Mouse (Mus musculus): ENCODE measurements at regions not wholly inside any gene's neighbourhood (a gene's known extent, or its start where the extent isn't known, plus 50 kb on each side); places are given as distances from the start of the nearest gene placed in this dataset.

- peak; percentile 10 to 19 for DNase-seq (ENCODE audit: low spot score in 2 of 2)
These were observed 237.1 kb downstream of the Rps15a start for GRCm38 (mm10) chr7:117878903-117879302.

GRCm38 (mm10) chr7:117875241-117875640, 240.7 kb downstream of the Rps15a start:
- DNase-seq (ENCODE audit: low spot score in 2 of 2): no peak

- no peak for DNase-seq (ENCODE audit: low spot score in 2 of 2)
These were observed 256.6 kb downstream of the Rps15a start for GRCm38 (mm10) chr7:117859419-117859818.

GRCm38 (mm10) chr7:117855955-117856354, 260.0 kb downstream of the Rps15a start:
- no peak for DNase-seq (ENCODE audit: low spot score in 2 of 2)

- no peak for DNase-seq (ENCODE audit: low spot score in 2 of 2)
These were observed 262.3 kb downstream of the Rps15a start for GRCm38 (mm10) chr7:117853716-117854115.

- DNase-seq (ENCODE audit: low spot score in 2 of 2): no peak
These were observed 263.1 kb downstream of the Rps15a start for GRCm38 (mm10) chr7:117852866-117853265.

GRCm38 (mm10) chr7:117850822-117851221, 265.2 kb downstream of the Rps15a start:
- no peak for DNase-seq (ENCODE audit: low spot score in 2 of 2)

- no peak for DNase-seq (ENCODE audit: low spot score in 2 of 2)
These were observed 269.9 kb downstream of the Rps15a start for GRCm38 (mm10) chr7:117846041-117846440.

- no peak for DNase-seq (ENCODE audit: low spot score in 2 of 2)
These were observed 273.2 kb downstream of the Rps15a start for GRCm38 (mm10) chr7:117842780-117843179.

GRCm38 (mm10) chr7:117795035-117795434, 321.0 kb downstream of the Rps15a start:
- DNase-seq (ENCODE audit: low spot score in 2 of 2): no peak

GRCm38 (mm10) chr7:117793991-117794390, 322.0 kb downstream of the Rps15a start:
- no peak for DNase-seq (ENCODE audit: low spot score in 2 of 2)

- DNase-seq (ENCODE audit: low spot score in 2 of 2): no peak
These were observed 323.5 kb downstream of the Rps15a start for GRCm38 (mm10) chr7:117792456-117792855.

- DNase-seq (ENCODE audit: low spot score in 2 of 2): no peak
These were observed 337.0 kb downstream of the Rps15a start for GRCm38 (mm10) chr7:117778996-117779395.

- no peak for DNase-seq (ENCODE audit: low spot score in 2 of 2)
These were observed 338.1 kb downstream of the Rps15a start for GRCm38 (mm10) chr7:117777921-117778320.

GRCm38 (mm10) chr7:117771836-117772235, 344.2 kb downstream of the Rps15a start:
- DNase-seq (ENCODE audit: low spot score in 2 of 2): no peak

- DNase-seq (ENCODE audit: low spot score in 2 of 2): no peak
These were observed 356.5 kb downstream of the Rps15a start for GRCm38 (mm10) chr7:117759506-117759905.

- DNase-seq (ENCODE audit: low spot score in 2 of 2): no peak
These were observed 359.0 kb downstream of the Rps15a start for GRCm38 (mm10) chr7:117757033-117757432.

- DNase-seq (ENCODE audit: low spot score in 2 of 2): no peak
These were observed 360.2 kb downstream of the Rps15a start for GRCm38 (mm10) chr7:117755830-117756229.

- peak; percentile 7 to 9 for DNase-seq (ENCODE audit: low spot score in 2 of 2)
These were observed 362.7 kb downstream of the Rps15a start for GRCm38 (mm10) chr7:117753296-117753695.

- DNase-seq (ENCODE audit: low spot score in 2 of 2): no peak
These were observed 363.4 kb downstream of the Rps15a start for GRCm38 (mm10) chr7:117752302-117753185.

GRCm38 (mm10) chr7:117747991-117748390, 367.2 kb downstream of the Xylt1 start:
- DNase-seq (ENCODE audit: low spot score in 2 of 2): no peak

GRCm38 (mm10) chr7:117746393-117746792, 365.6 kb downstream of the Xylt1 start:
- DNase-seq (ENCODE audit: low spot score in 2 of 2): no peak

- no peak for DNase-seq (ENCODE audit: low spot score in 2 of 2)
These were observed 358.9 kb downstream of the Xylt1 start for GRCm38 (mm10) chr7:117739706-117740105.

GRCm38 (mm10) chr7:117735699-117736020, 354.9 kb downstream of the Xylt1 start:
- no peak for DNase-seq (ENCODE audit: low spot score in 2 of 2)

Data from frontal cortex, postnatal 25 days (tissue).